Mouse (Mus musculus) stomach, postnatal 0 days (tissue): ENCODE measurements around the gene Ugt1a1. TPM values are rescaled to one million over a fixed set of nuclear protein-coding genes. Genes with fewer than 3 reads are reported as not detected.
"Not testable (repeated sequence)": the region's sequence is repeated elsewhere in the genome, so short reads cannot be mapped to it uniquely, and the experiment has no call there.

ENCODE experiments used
- ATAC-seq: fragments of 200-750 bp; cut with Nextera tagmentation; 2 replicates; pipeline ENCODE4 v1.8.0; 2017; ENCODE audit not compliant: low FRiP score, low TSS enrichment
- DNase-seq: peaks from one replicate; pipeline ENCODE4 v3.0.0-alpha.2; 2016; ENCODE audit warnings: low spot score
- H3K27ac ChIP-seq: fragments of 300-500 bp; sonication (generic); replicated peaks from 2 replicates; pipeline ENCODE4 v1.5.1; 2014; ENCODE audit warnings: mild to moderate bottlenecking, control low read depth
- H3K27me3 ChIP-seq: fragments of 300-500 bp; sonication (generic); 2 replicates; pipeline ENCODE4 v1.6.1; 2014; ENCODE audit warnings: low read length; ENCODE audit not compliant: control insufficient read depth, insufficient read depth
- H3K36me3 ChIP-seq: fragments of 300-500 bp; sonication (generic); 2 replicates; pipeline ENCODE4 v1.6.1; 2014; ENCODE audit warnings: low read length, mixed read lengths; ENCODE audit not compliant: control insufficient read depth, insufficient read depth
- H3K4me1 ChIP-seq: fragments of 300-500 bp; sonication (generic); replicated peaks from 2 replicates; pipeline ENCODE4 v1.6.1; 2014; ENCODE audit warnings: antibody characterized with exemption; ENCODE audit not compliant: control insufficient read depth, insufficient read depth
- H3K4me2 ChIP-seq: fragments of 300-500 bp; sonication (generic); replicated peaks from 2 replicates; pipeline ENCODE4 v1.6.1; 2014; ENCODE audit warnings: low read depth, mild to moderate bottlenecking, control low read depth, moderate library complexity
- H3K4me3 ChIP-seq: fragments of 300-500 bp; sonication (generic); 2 replicates; pipeline ENCODE4 v1.5.1; 2014; ENCODE audit warnings: low read depth, low read length, control low read depth
- H3K9ac ChIP-seq: fragments of 300-500 bp; sonication (generic); 2 replicates; pipeline ENCODE4 v1.6.1; 2014; ENCODE audit warnings: mild to moderate bottlenecking, low read length, control low read depth, mixed read lengths
- H3K9me3 ChIP-seq: fragments of 300-500 bp; sonication (generic); 2 replicates; pipeline ENCODE4 v1.6.1; 2016; ENCODE audit warnings: low read length; ENCODE audit not compliant: control insufficient read depth
- CTCF ChIP-seq: IDR thresholded peaks from 2 replicates; pipeline ENCODE4 v1.5.1; 2016; ENCODE audit warnings: antibody characterized with exemption, low read depth, mild to moderate bottlenecking, moderate library complexity
- EP300 ChIP-seq: optimal IDR thresholded peaks from 2 replicates; pipeline ENCODE3; 2016; ENCODE audit warnings: antibody characterized with exemption
- WGBS: fragments of 180-500 bp; shearing (Covaris S2); extraction: QIAGEN DNeasy Blood & Tissue Kit; methylation state at CpG from one replicate; pipeline ENCODE4 v1.1.7; 2014; 5-methylcytosine and 5-hydroxymethylcytosine counted together
- polyA plus RNA-seq: library from polyadenylated mRNA; unstranded; fragments of >200 nt; fragmentation: Nextera tagmentation; extraction: Ambion mirVana; gene quantifications from 2 replicates; pipeline ENCODE4 v1.2.1, GENCODE M21; 2015

The Ugt1a1 gene
- polyA plus RNA-seq, 1 experiment from 2014 or later: 24.8 TPM

GRCm38 (mm10) chr1:88220336-88220735 lies 8.6 kb downstream of the Ugt1a1 start:
- Histone ChIP-seq H3K36me3 (no peaks in the 10 kb centered on the region), H3K4me1 (no peaks in the 10 kb centered on the region), H3K9me3 (peaks cover 13% of the 10 kb centered on the region), H3K9ac (no peak overlapping the region), H3K4me3 (no peak overlapping the region), H3K27ac (no peak overlapping the region), H3K27me3 (no peaks in the 10 kb centered on the region), H3K4me2 (no peak overlapping the region)
- ATAC-seq (no peak), DNase-seq (peak; percentile 22)
- no peak for TF ChIP-seq CTCF
- no peak for TF ChIP-seq EP300

GRCm38 (mm10) chr1:88222216-88222615 lies 10.5 kb downstream of the Ugt1a1 start:
- Histone ChIP-seq H3K9ac (no peak overlapping the region), H3K4me1 (no peaks in the 10 kb centered on the region), H3K36me3 (no peaks in the 10 kb centered on the region), H3K4me2 (no peak overlapping the region), H3K9me3 (peaks cover 12% of the 10 kb centered on the region), H3K27ac (no peak overlapping the region), H3K4me3 (no peak overlapping the region), H3K27me3 (no peaks in the 10 kb centered on the region)
- ATAC-seq: no peak
- WGBS: 42% methylated on average over 2 of the region's 2 CpGs
- TF ChIP-seq CTCF (no peak), EP300 (no peak)
- peak; percentile 10 for DNase-seq

GRCm38 (mm10) chr1:88223011-88223515 lies 11.3 kb downstream of the Ugt1a1 start:
- H3K4me3 ChIP-seq, H3K4me2 ChIP-seq, H3K9ac ChIP-seq, DNase-seq, H3K27me3 ChIP-seq, ATAC-seq, H3K4me1 ChIP-seq, H3K27ac ChIP-seq, H3K36me3 ChIP-seq: not testable (repeated sequence)
- peaks cover 14% of the 10 kb centered on the region for H3K9me3 ChIP-seq

GRCm38 (mm10) chr1:88223591-88223990 lies 11.8 kb downstream of the Ugt1a1 start:
- no peak overlapping the region for H3K27ac ChIP-seq
- H3K4me3 ChIP-seq: no peak overlapping the region
- H3K9ac ChIP-seq: no peak overlapping the region
- H3K9me3 ChIP-seq: peaks cover 14% of the 10 kb centered on the region
- WGBS: 52% methylated on average over 1 of the region's 1 CpGs
- H3K4me1 ChIP-seq: no peaks in the 10 kb centered on the region
- no peak for ATAC-seq
- peak; percentile 28 for DNase-seq
- no peaks in the 10 kb centered on the region for H3K36me3 ChIP-seq
- no peaks in the 10 kb centered on the region for H3K27me3 ChIP-seq
- no peak overlapping the region for H3K4me2 ChIP-seq
- no peak for TF ChIP-seq CTCF
- TF ChIP-seq EP300: no peak

GRCm38 (mm10) chr1:88224029-88224776 lies 12.4 kb downstream of the Ugt1a1 start:
- 58% methylated on average over 2 of the region's 2 CpGs for WGBS
- Histone ChIP-seq H3K4me1 (no peaks in the 10 kb centered on the region), H3K9me3 (peaks cover 14% of the 10 kb centered on the region), H3K9ac (no peak overlapping the region), H3K4me2 (no peak overlapping the region), H3K27ac (no peak overlapping the region), H3K27me3 (no peaks in the 10 kb centered on the region), H3K36me3 (no peaks in the 10 kb centered on the region), H3K4me3 (no peak overlapping the region)
- no peak for TF ChIP-seq CTCF
- ATAC-seq: no peak
- DNase-seq: peak; percentile 37

- H3K4me3 ChIP-seq, H3K4me2 ChIP-seq, H3K36me3 ChIP-seq, H3K9ac ChIP-seq, H3K27ac ChIP-seq, ATAC-seq, H3K4me1 ChIP-seq, H3K27me3 ChIP-seq, DNase-seq: not testable (repeated sequence)
- peaks cover 17% of the 10 kb centered on the region for H3K9me3 ChIP-seq
- 40% methylated on average over 2 of the region's 2 CpGs for WGBS
These were observed 13.5 kb downstream of the Ugt1a1 start for GRCm38 (mm10) chr1:88225301-88225700.
